Mouse (Mus musculus) urinary bladder, postnatal 25 days (tissue): ENCODE results near the gene Anks1b.

Experiments used
- DNase-seq: peaks from one replicate; pipeline ENCODE4 v3.0.0; 2022; ENCODE audit warnings: low spot score

Gene Anks1b

DNA sequence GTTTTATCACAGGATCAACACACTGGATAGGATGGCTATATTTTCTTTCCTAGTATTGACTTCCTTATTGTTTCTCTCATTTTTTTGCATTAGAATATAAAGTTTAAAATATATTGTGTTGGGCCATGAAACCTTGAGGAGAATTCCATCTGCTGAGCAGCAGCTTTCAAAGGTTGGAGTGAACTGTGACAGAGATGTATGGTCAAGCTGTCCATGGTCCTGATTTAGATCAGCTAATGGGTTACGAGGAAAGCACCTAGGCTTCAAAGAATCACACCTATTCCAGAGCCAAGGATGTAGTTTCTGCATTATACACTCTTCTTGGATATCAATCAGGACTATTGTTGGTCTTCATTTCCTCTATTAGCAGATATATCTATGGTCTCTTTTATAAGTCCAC is 503.3 kb downstream of the Anks1b start:
- DNase-seq: no peak

DNA sequence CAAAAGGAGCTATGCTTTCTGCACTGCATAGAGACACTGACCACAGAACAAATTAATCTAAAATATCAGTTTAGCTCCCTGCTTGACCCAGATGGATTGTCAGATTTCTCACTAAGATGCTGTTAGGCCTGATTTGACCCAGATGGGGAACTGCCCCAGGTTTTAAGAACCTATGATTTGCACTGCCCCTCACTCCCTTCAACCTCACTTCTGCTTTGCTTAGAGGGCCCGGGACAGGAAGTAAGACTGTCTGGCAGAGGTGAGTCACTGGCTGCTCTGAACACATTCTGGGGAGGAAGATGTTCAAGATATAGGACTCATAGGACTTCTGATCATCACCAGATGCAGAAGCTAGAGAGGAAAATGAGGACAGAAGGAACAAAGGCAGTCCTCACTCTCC is 506.8 kb downstream of the Anks1b start:
- no peak for DNase-seq

- no peak for DNase-seq
Observed at GRCm38 (mm10) chr10:90380704-90381339, 507.5 kb downstream of the Anks1b start.

GRCm38 (mm10) chr10:90400382-90400781 is 527.1 kb downstream of the Anks1b start:
- no peak for DNase-seq

- DNase-seq: no peak
Observed at GRCm38 (mm10) chr10:90408484-90408883, 535.2 kb downstream of the Anks1b start.

- DNase-seq: no peak
Observed at GRCm38 (mm10) chr10:90431527-90431926, 558.2 kb downstream of the Anks1b start.

DNA sequence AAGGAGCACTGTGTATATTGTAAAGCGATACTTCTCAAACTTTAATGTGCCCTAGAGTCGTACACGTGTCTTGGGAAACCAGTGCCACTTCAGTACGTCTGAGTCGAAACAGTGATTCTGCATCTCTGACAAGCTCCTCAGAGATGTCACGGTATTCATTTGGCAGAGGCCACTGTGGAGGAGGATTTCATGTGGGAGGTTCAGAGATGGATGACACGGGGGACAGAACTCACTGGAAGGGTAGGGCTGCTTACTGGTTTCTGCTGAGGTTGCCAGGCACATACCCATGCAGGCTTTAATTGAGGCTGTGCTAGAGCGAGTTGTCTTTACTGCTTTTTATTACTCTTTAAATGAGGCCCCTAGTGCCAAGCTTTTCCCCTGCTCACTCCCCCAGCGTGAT is 558.7 kb downstream of the Anks1b start:
- DNase-seq: no peak

- no peak for DNase-seq
Observed at GRCm38 (mm10) chr10:90432479-90432878, 559.2 kb downstream of the Anks1b start.

- DNase-seq: no peak
Observed at GRCm38 (mm10) chr10:90441036-90441435, 567.7 kb downstream of the Anks1b start.

GRCm38 (mm10) chr10:90441656-90442055 is 568.3 kb downstream of the Anks1b start:
- DNase-seq: no peak

GRCm38 (mm10) chr10:90464906-90465305 is 591.6 kb downstream of the Anks1b start:
- no peak for DNase-seq

GRCm38 (mm10) chr10:90465426-90465825 is 592.1 kb downstream of the Anks1b start:
- no peak for DNase-seq

DNA sequence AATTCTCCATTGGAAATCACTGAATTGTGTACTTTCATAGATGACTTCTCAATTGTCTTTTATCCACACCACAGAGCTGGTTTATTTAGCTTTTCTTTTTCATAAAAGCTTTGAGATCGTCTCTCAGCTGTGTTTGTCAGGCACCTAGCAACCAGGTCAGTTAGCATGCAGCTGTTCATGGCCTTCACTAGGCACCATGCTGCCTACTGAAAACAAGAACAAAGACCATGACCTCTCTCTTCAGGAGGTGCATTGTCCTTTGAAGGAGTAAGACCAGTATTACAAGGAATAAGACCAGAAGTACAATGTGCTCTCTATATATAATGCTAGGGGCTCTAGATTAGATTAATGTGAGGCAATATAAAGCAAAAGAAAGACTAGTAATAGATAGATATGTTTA is 594.2 kb downstream of the Anks1b start:
- DNase-seq: no peak

- no peak for DNase-seq
Observed at GRCm38 (mm10) chr10:90493436-90493835, 620.1 kb downstream of the Anks1b start.

DNA sequence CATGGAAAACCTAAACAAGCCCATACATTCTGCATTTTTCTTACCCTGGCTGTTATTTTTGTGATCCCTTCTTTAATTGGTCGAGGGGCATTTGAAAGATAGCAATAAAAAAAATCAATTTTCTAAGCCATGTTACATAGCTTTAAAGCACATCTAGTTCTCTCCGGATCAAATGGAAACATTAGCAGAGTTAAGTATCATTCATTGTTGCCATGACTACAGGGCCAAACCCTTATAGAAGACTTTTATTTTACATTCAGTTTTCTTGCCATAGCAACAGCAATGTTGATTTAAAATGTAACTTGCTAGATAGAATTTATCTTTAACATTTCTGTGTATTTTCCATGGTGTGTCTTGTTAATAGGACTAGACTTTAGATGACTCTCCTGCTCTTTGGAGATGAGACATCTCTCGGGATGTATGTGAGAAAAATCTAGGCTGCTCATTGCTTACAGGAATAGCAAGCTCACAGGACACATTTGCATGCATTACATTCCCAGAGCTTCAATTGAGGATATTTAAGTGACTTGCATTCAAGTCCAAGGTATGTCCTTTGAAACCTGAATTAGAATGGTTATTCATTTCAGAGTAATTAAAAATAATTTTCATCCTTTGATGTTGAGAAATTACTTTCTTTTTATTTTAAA is 620.8 kb downstream of the Anks1b start:
- DNase-seq: no peak

- no peak for DNase-seq
Observed at GRCm38 (mm10) chr10:90494981-90495516, 621.7 kb downstream of the Anks1b start.

GRCm38 (mm10) chr10:90507561-90507960 is 634.3 kb downstream of the Anks1b start:
- DNase-seq: no peak

DNA sequence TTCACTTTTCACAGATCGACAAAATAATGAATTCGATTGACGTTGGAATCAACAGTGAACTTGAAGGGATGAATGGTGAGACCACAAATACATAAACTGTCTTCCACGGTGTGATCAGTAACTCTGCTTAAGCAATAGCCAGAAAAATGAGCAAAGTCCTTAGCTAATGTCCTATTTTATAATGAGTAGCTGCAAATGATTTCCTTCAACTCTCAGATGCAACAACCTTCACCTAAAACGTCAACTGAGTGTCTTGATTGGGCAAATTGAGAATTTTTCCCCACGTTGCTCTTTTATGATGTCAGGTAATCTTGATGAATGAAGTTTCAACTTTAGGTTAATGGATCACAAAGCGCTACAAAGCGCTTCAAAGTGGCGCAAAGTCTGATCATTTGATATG is 639.5 kb downstream of the Anks1b start:
- DNase-seq: no peak

DNA sequence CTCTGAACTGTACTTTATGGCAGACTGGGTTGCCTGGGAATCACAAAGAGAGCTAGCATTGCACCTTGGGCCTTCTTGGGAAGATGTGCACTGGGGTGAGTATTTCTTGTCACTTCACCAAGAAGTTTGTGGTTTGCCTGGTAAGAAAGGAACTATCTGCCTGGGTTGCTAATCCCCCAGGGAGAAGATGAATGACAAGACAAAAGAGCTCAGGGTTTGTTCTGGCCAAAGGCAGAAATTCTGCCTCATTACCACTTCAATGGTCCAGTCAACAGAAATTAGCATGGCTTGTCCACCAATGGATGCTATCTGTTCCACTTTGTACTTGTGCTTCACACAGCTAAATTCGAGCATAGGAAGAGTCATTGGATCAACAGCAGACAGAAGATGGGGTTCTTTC is 658.5 kb downstream of the Anks1b start:
- no peak for DNase-seq

DNA sequence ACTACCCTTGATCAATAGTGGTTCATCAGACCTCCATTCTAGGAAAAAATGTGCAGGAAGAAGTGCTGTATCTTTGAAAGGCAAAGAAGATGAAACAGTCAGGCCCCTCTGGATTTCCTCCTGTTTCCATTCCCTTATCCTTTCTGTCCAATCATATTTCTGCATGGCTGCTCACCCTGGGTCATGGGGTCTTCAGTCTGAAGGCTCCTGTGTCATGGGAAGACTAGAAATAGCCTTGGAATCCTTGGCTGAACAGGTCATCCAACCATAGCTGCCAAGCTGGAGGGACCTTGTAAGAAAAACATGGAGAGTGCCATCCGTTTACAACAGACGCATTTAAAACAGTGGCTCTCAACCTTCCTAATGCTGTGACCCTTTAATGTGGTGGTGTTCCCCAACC is 662.1 kb downstream of the Anks1b start:
- no peak for DNase-seq

DNA sequence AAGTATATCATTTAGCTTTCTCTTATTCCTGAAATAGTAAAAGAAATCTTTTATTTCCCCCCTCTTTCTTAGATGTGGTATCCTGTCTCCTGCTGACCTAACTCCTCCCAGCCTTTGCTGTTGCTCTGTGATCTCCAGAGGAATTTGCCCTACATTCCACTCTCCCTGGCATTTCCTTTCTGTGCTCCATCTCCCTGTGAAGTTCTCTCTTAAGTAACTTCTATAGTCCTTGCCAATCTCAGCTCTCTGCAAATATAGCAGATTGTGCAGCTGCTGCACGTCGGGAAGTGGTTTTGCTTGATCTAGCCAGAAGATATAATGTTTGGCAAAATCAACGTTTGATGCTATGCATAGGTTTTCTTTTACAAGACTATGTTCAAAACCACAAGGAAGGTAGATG is 673.3 kb downstream of the Anks1b start:
- DNase-seq: no peak

DNA sequence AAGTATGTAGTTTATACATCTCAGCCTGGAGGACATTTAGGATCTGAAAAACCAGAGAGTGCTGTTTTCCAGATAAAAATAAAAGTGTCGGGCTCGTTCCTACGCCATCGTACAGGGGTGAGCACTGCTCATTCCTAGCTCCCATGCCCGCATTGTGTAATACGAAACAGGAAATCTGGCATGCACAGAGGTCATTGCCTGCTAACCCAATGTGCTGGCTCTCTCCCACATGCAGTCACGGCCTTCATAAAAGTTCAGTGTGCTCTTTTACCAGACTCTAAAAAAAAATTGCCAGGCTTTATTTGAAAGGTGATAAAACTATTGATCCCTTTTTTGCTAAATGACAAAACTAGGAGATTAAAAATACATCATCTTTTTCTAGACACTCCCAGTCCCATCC is 689.6 kb downstream of the Anks1b start:
- DNase-seq: no peak

DNA sequence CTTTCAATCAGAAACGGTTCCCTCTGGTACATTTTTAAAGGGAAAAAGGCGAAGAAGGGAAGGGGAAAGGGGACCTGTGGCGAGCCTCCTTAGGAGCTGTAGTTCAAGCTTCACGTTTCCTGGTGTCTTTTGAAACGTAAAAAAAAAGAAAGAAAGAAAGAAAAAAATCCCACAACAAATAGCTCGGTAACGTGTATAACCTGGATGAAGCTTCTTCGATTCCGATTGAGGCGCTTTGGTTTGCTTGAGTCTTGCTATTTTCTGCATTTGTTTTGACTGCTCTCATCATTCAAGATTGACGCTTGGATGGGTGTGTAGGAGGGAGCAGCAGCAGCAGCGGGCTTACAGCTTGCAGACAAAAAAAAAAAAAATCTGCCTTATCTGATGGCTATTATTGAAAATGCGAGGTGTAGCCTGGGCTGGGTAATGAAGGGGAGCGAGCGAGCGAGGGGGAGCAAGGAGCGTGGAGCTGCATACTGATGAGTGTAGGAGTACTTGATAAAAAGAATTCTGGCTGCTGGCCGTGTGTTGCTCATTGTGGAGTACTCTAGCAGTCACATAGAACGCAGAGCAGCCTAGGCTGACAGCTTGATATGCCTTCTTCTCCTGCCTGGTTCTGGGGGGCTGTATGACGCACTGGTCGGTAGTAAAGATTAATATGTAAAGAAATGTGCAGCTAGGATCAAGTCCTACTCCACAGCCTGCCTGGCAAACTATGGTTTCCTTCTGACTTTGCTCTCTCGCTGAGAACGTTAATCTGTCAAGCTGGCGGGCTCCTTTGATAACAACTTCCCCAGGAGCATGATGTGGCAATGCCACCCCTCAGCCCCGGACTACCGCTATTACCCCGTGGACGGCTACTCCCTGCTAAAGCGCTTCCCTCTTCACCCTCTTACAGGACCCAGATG is 703.1 kb downstream of the Anks1b start:
- no peak for DNase-seq
